Mouse (Mus musculus): ENCODE data around the gene AL607142.1. TPM values are rescaled to one million over a fixed set of nuclear protein-coding genes. Genes with fewer than 3 reads are reported as not detected.

AL607142.1 gene
- total RNA-seq, 2 experiments from 2014 or later: not detected

Other genes starting within 250 kb of the AL607142.1 start
- not detected for gene Edn2, start 96.2 kb downstream of the AL607142.1 start, total RNA-seq (2021)
- 1 to 10 TPM; 4.4 to 4.5 TPM for gene Foxo6, start 222.4 kb downstream of the AL607142.1 start, total RNA-seq (2021)

Measured in adrenal gland, postnatal 4 days (tissue).